Mouse (Mus musculus): ENCODE data around the gene Frem1.

- TF ChIP-seq USF2 (conservative IDR thresholded peaks at IDR 0.05; ENCODE audit: low read depth, low read length) (no peak), GABPA (IDR thresholded peaks at IDR 0.05; ENCODE audit: insufficient replicate concordance, low read depth, low read length) (no peak), CTCF (conservative IDR thresholded peaks at IDR 0.05 in 1 of 2, IDR thresholded peaks at IDR 0.05 in 1 of 2; ENCODE audit: low read depth in 2 of 2, low read length in 2 of 2) (no peak), POLR2A (IDR thresholded peaks at IDR 0.05; ENCODE audit: low read depth, low read length) (no peak), USF1 (IDR thresholded peaks at IDR 0.05; ENCODE audit: low read depth, low read length) (no peak)
These were observed 61.0 kb downstream of the Frem1 start for GRCm38 (mm10) chr4:82990973-82991695.

All from CH12.LX (cell line).